Mouse (Mus musculus) liver, embryonic 11.5 days (tissue): ENCODE data around the gene Rpl22l1. TPM values are rescaled to one million over a fixed set of nuclear protein-coding genes. Genes with fewer than 3 reads are reported as not detected.

Experiments used
- ATAC-seq: fragments of 200-750 bp; cut with Nextera tagmentation; replicated peaks from 2 replicates; pipeline ENCODE4 v1.8.0; 2017; ENCODE audit warnings: moderate number of reproducible peaks, mild to moderate bottlenecking, moderate TSS enrichment, moderate library complexity; ENCODE audit not compliant: low FRiP score
- DNase-seq: peaks from one replicate; pipeline ENCODE4 v3.0.0-alpha.2; 2017; ENCODE audit warnings: low spot score
- H3K27ac ChIP-seq: fragments of 300-500 bp; sonication (generic); 2 replicates; pipeline ENCODE4 v1.5.1; 2014; ENCODE audit warnings: mild to moderate bottlenecking, low read depth, low read length, control low read depth
- H3K27me3 ChIP-seq: fragments of 300-500 bp; sonication (generic); replicated peaks from 2 replicates; pipeline ENCODE4 v1.6.1; 2014; ENCODE audit warnings: low read length, mixed read lengths; ENCODE audit not compliant: control insufficient read depth, insufficient read depth
- H3K36me3 ChIP-seq: fragments of 300-500 bp; sonication (generic); 2 replicates; pipeline ENCODE4 v1.6.1; 2014; ENCODE audit warnings: mild to moderate bottlenecking, low read length, moderate library complexity, mixed read lengths; ENCODE audit not compliant: control insufficient read depth, insufficient read depth
- H3K4me1 ChIP-seq: fragments of 300-500 bp; sonication (generic); replicated peaks from 2 replicates; pipeline ENCODE4 v1.6.1; 2014; ENCODE audit warnings: low read length, mixed read lengths; ENCODE audit not compliant: control insufficient read depth, insufficient read depth
- H3K4me2 ChIP-seq: fragments of 300-500 bp; sonication (generic); 2 replicates; pipeline ENCODE4 v1.6.1; 2014; ENCODE audit warnings: mild to moderate bottlenecking, control low read depth, moderate library complexity
- H3K4me3 ChIP-seq: fragments of 300-500 bp; sonication (generic); 2 replicates; pipeline ENCODE4 v1.5.1; 2014; ENCODE audit warnings: low read depth, low read length, control low read depth
- H3K9ac ChIP-seq: fragments of 300-500 bp; sonication (generic); 2 replicates; pipeline ENCODE4 v1.6.1; 2014; ENCODE audit warnings: low read depth, low read length, control low read depth
- H3K9me3 ChIP-seq: fragments of 300-500 bp; sonication (generic); 2 replicates; pipeline ENCODE4 v1.6.1; 2016; ENCODE audit warnings: low read length, inconsistent platforms, mixed read lengths; ENCODE audit not compliant: control insufficient read depth
- WGBS: fragments of 180-500 bp; shearing (Covaris S2); extraction: QIAGEN DNeasy Blood & Tissue Kit; methylation state at CpG from one replicate; pipeline ENCODE4 v1.1.7; 2014; 5-methylcytosine and 5-hydroxymethylcytosine counted together
- polyA plus RNA-seq: library from polyadenylated mRNA; unstranded; fragments of >200 nt; fragmentation: Nextera tagmentation; extraction: Ambion mirVana; gene quantifications from 2 replicates; pipeline ENCODE4 v1.2.1, GENCODE M21; 2014

Rpl22l1 gene
- polyA plus RNA-seq, 1 experiment from 2014 or later, result 586 TPM

- no peak overlapping the region for H3K27ac ChIP-seq
- no peak overlapping the region for H3K4me2 ChIP-seq
- H3K4me1 ChIP-seq, result no peaks in the 10 kb centered on the region
- no peaks in the 10 kb centered on the region for H3K9me3 ChIP-seq
- no peak for DNase-seq
- no peaks in the 10 kb centered on the region for H3K27me3 ChIP-seq
- WGBS, result 9% methylated on average over 4 of the region's 4 CpGs
- H3K9ac ChIP-seq, result no peak overlapping the region
- no peak overlapping the region for H3K4me3 ChIP-seq
- H3K36me3 ChIP-seq, result no peaks in the 10 kb centered on the region; the same call in 1 of the 2 replicates
- no peak for ATAC-seq
These were observed 9.1 kb downstream of the Rpl22l1 start for GRCm38 (mm10) chr3:28814361-28814760.

- 70% methylated on average over 4 of the region's 4 CpGs for WGBS
- Histone ChIP-seq H3K27me3 (no peaks in the 10 kb centered on the region), H3K9ac (no peak overlapping the region), H3K36me3 (no peaks in the 10 kb centered on the region), H3K4me3 (no peak overlapping the region), H3K9me3 (no peaks in the 10 kb centered on the region), H3K4me1 (no peaks in the 10 kb centered on the region), H3K27ac (no peak overlapping the region), H3K4me2 (no peak overlapping the region)
- peak; percentile 61; the same call in 1 of the 2 replicates for ATAC-seq
- no peak for DNase-seq
These were observed 10.8 kb downstream of the Rpl22l1 start for GRCm38 (mm10) chr3:28816010-28816540.

- Histone ChIP-seq H3K4me2 (no peak overlapping the region), H3K36me3 (no peaks in the 10 kb centered on the region), H3K27me3 (no peaks in the 10 kb centered on the region), H3K9ac (no peak overlapping the region), H3K4me3 (no peak overlapping the region), H3K27ac (no peak overlapping the region), H3K4me1 (no peaks in the 10 kb centered on the region), H3K9me3 (no peaks in the 10 kb centered on the region)
- no peak for ATAC-seq
- no peak for DNase-seq
- WGBS, result 90% methylated on average over 1 of the region's 1 CpGs
These were observed 21.0 kb downstream of the Rpl22l1 start for GRCm38 (mm10) chr3:28826272-28826671.

DNA sequence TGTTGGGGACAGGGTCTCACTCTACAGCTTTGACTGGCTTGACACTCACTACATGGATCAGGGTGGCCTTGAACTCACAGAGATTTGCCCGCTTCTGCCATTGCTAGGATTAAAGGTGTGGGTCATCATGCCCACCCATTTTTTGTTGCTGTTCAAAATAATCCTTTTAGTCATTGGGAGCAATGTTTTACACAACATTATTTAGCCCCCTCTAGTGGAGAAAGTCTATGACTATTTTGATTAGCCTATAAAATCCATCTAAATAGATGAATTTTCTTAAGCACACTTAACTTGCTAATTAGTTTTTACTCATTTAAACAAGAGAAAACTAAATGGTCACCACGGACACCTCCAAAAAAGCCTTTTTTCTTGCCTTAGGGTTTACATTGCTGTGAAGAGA, 22.4 kb downstream of the Rpl22l1 start:
- Histone ChIP-seq H3K4me1 (no peaks in the 10 kb centered on the region), H3K9ac (no peak overlapping the region), H3K4me3 (no peak overlapping the region), H3K4me2 (no peak overlapping the region), H3K36me3 (no peaks in the 10 kb centered on the region), H3K27me3 (no peaks in the 10 kb centered on the region), H3K9me3 (no peaks in the 10 kb centered on the region), H3K27ac (no peak overlapping the region)
- ATAC-seq, result no peak
- no peak for DNase-seq
- 81% methylated on average over 2 of the region's 2 CpGs for WGBS

- H3K4me2 ChIP-seq, result no peak overlapping the region
- H3K27ac ChIP-seq, result no peak overlapping the region
- no peak overlapping the region for H3K9ac ChIP-seq
- no peaks in the 10 kb centered on the region for H3K4me1 ChIP-seq
- H3K27me3 ChIP-seq, result no peaks in the 10 kb centered on the region
- H3K9me3 ChIP-seq, result no peaks in the 10 kb centered on the region
- no peak overlapping the region for H3K4me3 ChIP-seq
- no peaks in the 10 kb centered on the region for H3K36me3 ChIP-seq
- WGBS, result 86% methylated on average over 2 of the region's 2 CpGs
- DNase-seq, result no peak
- ATAC-seq, result no peak
These were observed 24.2 kb downstream of the Rpl22l1 start for GRCm38 (mm10) chr3:28829454-28829853.

GRCm38 (mm10) chr3:28836796-28837371, 31.6 kb downstream of the Rpl22l1 start:
- Histone ChIP-seq H3K27me3 (no peaks in the 10 kb centered on the region), H3K9me3 (no peaks in the 10 kb centered on the region), H3K36me3 (no peaks in the 10 kb centered on the region), H3K4me2 (no peak overlapping the region), H3K27ac (no peak overlapping the region), H3K4me1 (no peaks in the 10 kb centered on the region), H3K4me3 (no peak overlapping the region), H3K9ac (no peak overlapping the region)
- ATAC-seq, result no peak
- 74% methylated on average over 2 of the region's 2 CpGs for WGBS
- no peak for DNase-seq

GRCm38 (mm10) chr3:28841886-28842649, 36.8 kb downstream of the Rpl22l1 start:
- Histone ChIP-seq H3K9me3 (no peaks in the 10 kb centered on the region), H3K4me2 (no peak overlapping the region), H3K9ac (no peak overlapping the region), H3K27ac (no peak overlapping the region), H3K4me1 (no peaks in the 10 kb centered on the region), H3K27me3 (no peaks in the 10 kb centered on the region), H3K4me3 (no peak overlapping the region), H3K36me3 (no peaks in the 10 kb centered on the region)
- DNase-seq, result no peak
- ATAC-seq, result no peak
- 43% methylated on average over 3 of the region's 3 CpGs for WGBS

DNA sequence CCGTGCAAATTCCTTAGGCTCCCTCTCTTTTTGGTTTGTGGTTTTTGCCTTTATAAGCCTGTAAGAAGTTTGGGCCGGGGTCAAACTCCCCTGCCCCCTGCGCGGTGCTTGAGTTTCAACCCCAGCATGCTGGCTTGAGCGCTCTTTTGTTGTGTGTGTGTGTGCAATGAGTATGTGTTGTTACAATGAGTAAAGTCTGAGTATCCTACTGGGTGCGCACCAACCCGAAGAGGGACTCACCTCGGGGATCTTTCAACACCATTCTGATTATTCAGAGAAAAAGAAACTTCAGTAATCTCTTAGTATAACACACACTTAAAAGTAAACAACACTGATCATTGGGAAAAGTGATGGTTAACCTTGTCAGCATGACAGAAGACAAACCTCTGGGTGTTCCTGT, 38.0 kb downstream of the Rpl22l1 start:
- no peaks in the 10 kb centered on the region for H3K27me3 ChIP-seq
- WGBS, result 68% methylated on average over 8 of the region's 8 CpGs
- no peaks in the 10 kb centered on the region for H3K4me1 ChIP-seq
- H3K36me3 ChIP-seq, result no peaks in the 10 kb centered on the region
- H3K9me3 ChIP-seq, result no peaks in the 10 kb centered on the region
- ATAC-seq, result no peak
- H3K27ac ChIP-seq, result no peak overlapping the region
- no peak for DNase-seq
- no peak overlapping the region for H3K4me2 ChIP-seq
- H3K9ac ChIP-seq, result no peak overlapping the region
- H3K4me3 ChIP-seq, result no peak overlapping the region

GRCm38 (mm10) chr3:28847115-28847514, 41.9 kb downstream of the Rpl22l1 start:
- Histone ChIP-seq H3K27ac (no peak overlapping the region), H3K36me3 (no peaks in the 10 kb centered on the region), H3K4me1 (no peaks in the 10 kb centered on the region), H3K4me3 (no peak overlapping the region), H3K9ac (no peak overlapping the region), H3K4me2 (no peak overlapping the region), H3K27me3 (no peaks in the 10 kb centered on the region), H3K9me3 (no peaks in the 10 kb centered on the region)
- no peak for ATAC-seq
- no peak for DNase-seq
